Mouse (Mus musculus) hindbrain, embryonic 13.5 days (tissue): ENCODE data around the gene Tmem217. TPM values are rescaled to one million over a fixed set of nuclear protein-coding genes. Genes with fewer than 3 reads are reported as not detected.
A peak's percentile ranks its signal among the peaks of the same experiment; 100 is the strongest.
"Not testable (repeated sequence)": the region's sequence is repeated elsewhere in the genome, so short reads cannot be mapped to it uniquely, and the experiment has no call there.

ENCODE experiments used
- ATAC-seq: fragments of 200-750 bp; cut with Nextera tagmentation; 2 replicates; pipeline ENCODE4 v1.8.0; 2017; ENCODE audit warnings: moderate TSS enrichment; ENCODE audit not compliant: low FRiP score
- H3K27ac ChIP-seq: fragments of 300-500 bp; sonication (generic); 2 replicates; pipeline ENCODE4 v1.5.1; 2015; ENCODE audit warnings: inconsistent platforms, mild to moderate bottlenecking, moderate library complexity
- H3K27me3 ChIP-seq: fragments of 300-500 bp; sonication (generic); 2 replicates; pipeline ENCODE4 v1.6.1; 2015; ENCODE audit warnings: mild to moderate bottlenecking, inconsistent platforms
- H3K36me3 ChIP-seq: fragments of 300-500 bp; sonication (generic); 2 replicates; pipeline ENCODE4 v1.6.1; 2015; ENCODE audit warnings: mild to moderate bottlenecking, inconsistent platforms
- H3K4me1 ChIP-seq: fragments of 300-500 bp; sonication (generic); replicated peaks from 2 replicates; pipeline ENCODE4 v1.6.1; 2015; ENCODE audit warnings: inconsistent platforms
- H3K4me2 ChIP-seq: fragments of 300-500 bp; sonication (generic); 2 replicates; pipeline ENCODE4 v1.6.1; 2015; ENCODE audit warnings: inconsistent platforms, mild to moderate bottlenecking, moderate library complexity
- H3K4me3 ChIP-seq: fragments of 300-500 bp; sonication (generic); 2 replicates; pipeline ENCODE4 v1.5.1; 2015; ENCODE audit warnings: mild to moderate bottlenecking, inconsistent platforms
- H3K9ac ChIP-seq: fragments of 300-500 bp; sonication (generic); 2 replicates; pipeline ENCODE4 v1.6.1; 2015; ENCODE audit warnings: mild to moderate bottlenecking, inconsistent platforms
- H3K9me3 ChIP-seq: fragments of 300-500 bp; sonication (generic); 2 replicates; pipeline ENCODE4 v1.6.1; 2016; ENCODE audit warnings: inconsistent platforms
- WGBS: fragments of 180-500 bp; shearing (Covaris S2); methylation state at CpG from one replicate; pipeline ENCODE4 v1.1.7; 2015; 5-methylcytosine and 5-hydroxymethylcytosine counted together
- polyA plus RNA-seq: library from polyadenylated mRNA; unstranded; fragments of >200 nt; fragmentation: Nextera tagmentation; extraction: Ambion mirVana; gene quantifications from 2 replicates; pipeline ENCODE4 v1.2.1, GENCODE M21; 2015

The Tmem217 gene
- polyA plus RNA-seq, 1 experiment from 2014 or later, result 1.6 TPM

DNA sequence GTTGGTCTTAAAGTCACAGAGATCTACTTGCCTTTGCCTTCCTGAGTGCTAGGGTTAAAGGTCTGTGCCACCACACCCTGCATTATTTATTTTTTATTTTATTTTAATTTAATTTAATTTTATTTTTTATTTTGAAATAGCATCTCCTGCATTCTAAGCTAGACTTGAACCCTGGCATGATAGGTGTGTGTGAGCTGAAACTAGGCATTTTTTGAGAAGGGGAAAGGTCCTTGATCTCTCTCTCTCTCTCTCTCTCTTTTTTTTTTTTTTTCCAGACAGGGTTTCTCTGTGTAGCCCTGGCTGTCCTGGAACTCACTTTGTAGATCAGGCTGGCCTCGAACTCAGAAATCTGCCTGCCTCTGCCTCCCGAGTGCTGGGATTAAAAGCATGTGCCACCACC lies 53.2 kb downstream of the Tmem217 start:
- H3K4me2 ChIP-seq, H3K27me3 ChIP-seq, H3K4me3 ChIP-seq, H3K9me3 ChIP-seq, H3K4me1 ChIP-seq, H3K27ac ChIP-seq, H3K36me3 ChIP-seq, ATAC-seq, H3K9ac ChIP-seq: not testable (repeated sequence)
- 81% methylated on average over 2 of the region's 2 CpGs for WGBS

DNA sequence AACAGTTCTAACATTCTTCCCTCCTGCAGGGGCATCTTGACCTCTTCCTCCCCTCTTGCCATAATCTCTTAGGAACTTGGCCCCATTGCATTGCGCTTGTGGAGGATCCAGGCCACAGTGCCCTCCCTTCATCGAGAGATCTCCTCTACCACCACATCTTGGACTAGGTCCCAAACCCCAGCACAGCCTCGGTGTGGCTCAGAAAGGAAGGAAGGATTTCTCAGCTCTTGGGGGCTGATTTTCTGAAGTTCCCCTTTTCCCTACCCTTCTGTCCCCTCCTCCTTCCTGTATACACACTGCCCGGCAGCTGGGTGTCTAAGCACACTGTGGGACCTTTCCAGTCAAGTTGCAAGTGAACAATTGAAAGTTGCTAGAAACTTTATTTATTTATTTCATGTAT lies 54.2 kb downstream of the Tmem217 start:
- no peak overlapping the region for H3K4me3 ChIP-seq
- H3K4me2 ChIP-seq, result no peak overlapping the region
- peaks cover 11% of the 10 kb centered on the region for H3K36me3 ChIP-seq
- no peaks in the 10 kb centered on the region for H3K9me3 ChIP-seq
- 0 out of 2 replicates have a peak, but pooled peaks cover 4% of the 10 kb centered on the region for H3K27me3 ChIP-seq
- no peak overlapping the region for H3K9ac ChIP-seq
- peaks cover 17% of the 10 kb centered on the region for H3K4me1 ChIP-seq
- H3K27ac ChIP-seq, result no peak overlapping the region
- ATAC-seq, result no peak
- 70% methylated on average over 4 of the region's 4 CpGs for whole genome bisulfite sequencing

DNA sequence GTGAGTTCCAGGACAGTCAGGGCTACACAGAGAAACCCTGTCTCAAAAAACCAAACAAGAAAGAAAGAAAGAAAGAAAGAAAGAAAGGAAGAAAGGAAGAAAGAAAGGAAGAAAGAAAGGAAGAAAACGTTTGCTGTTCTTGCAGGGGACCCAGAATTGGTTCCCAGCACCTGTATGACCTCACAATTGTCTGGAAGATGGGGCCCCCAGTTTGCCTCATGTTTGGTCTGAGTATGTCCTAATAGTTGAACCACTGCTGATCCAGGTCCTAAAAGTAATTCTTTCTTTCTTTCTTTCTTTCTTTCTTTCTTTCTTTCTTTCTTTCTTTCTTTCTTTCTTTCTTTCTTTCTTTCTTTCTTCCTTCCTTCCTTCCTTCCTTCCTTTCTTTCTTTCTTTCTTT lies 54.7 kb downstream of the Tmem217 start:
- not testable (repeated sequence) for ATAC-seq
- H3K4me1 ChIP-seq, result peaks cover 19% of the 10 kb centered on the region

DNA sequence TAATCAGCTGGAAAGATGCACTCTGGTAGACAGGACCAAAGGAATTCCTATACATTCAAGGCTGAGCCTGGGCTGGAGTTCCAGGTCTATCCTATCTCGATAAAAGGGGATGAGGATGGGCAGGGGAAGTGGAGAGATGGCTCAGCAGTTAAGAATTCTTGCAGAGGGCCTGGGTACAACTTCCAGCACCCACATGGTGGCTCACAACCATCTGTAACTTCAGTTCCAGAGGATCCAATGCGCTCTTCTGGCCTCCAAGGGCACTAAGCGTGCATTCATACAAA lies 55.2 kb downstream of the Tmem217 start:
- no peaks in the 10 kb centered on the region for H3K9me3 ChIP-seq
- H3K36me3 ChIP-seq, result peaks cover 11% of the 10 kb centered on the region
- no peak overlapping the region for H3K27ac ChIP-seq
- no peak overlapping the region for H3K4me2 ChIP-seq
- H3K9ac ChIP-seq, result no peak overlapping the region
- no peaks in the 10 kb centered on the region for H3K27me3 ChIP-seq
- no peak overlapping the region for H3K4me3 ChIP-seq
- peaks cover 23% of the 10 kb centered on the region for H3K4me1 ChIP-seq
- ATAC-seq, result no peak
- WGBS, result 93% methylated on average over 3 of the region's 3 CpGs

More for the DNA sequence above, 54.7 kb downstream of the Tmem217 start:
- H3K27ac ChIP-seq, H3K27me3 ChIP-seq, H3K9ac ChIP-seq, H3K4me2 ChIP-seq, H3K4me3 ChIP-seq, H3K9me3 ChIP-seq: not testable (repeated sequence)
- WGBS, result 70% methylated on average over 1 of the region's 1 CpGs
- H3K36me3 ChIP-seq, result peaks cover 11% of the 10 kb centered on the region

DNA sequence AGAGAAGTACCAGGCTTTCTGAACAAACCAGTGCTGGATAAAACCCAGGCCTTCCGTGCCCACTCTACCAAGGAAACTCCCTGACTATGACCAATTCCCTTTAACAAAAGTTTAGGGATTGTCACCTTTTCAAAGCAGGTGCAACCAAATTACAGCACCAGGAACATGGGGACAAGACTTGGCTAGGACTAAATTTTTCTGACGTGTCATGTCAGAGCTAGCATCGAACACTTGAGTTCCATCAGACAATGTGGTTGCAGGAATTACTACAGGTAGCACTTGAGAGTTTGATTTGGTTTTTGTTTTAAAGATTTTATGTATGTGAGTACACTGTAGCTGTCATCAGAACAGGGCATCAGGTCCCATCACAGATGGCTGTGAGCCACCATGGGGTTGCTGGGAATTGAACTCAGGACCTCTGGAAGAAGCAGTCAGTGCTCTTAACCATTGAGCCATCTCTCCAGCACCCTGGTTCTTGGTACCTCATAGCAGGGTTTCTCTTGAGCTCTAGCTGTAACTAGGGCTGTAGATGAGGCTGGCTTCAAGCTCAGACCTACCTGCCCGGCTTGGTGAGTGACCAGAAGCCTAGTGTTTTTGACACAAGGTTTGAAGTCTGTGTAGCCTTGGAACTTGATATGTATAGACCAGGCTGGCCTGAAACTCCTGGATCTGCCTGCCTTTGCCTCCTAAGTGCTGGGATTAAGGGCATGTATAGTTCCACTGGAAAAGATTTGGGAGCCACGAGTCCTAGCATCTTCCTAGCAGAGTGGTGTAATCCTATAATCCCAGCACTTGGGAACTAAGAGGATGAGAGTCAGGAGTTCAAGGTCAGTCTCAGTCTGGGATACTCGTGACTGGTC lies 55.7 kb downstream of the Tmem217 start:
- Histone ChIP-seq H3K36me3 (peaks cover 11% of the 10 kb centered on the region), H3K27me3 (no peaks in the 10 kb centered on the region), H3K9ac (no peak overlapping the region), H3K4me1 (peaks cover 28% of the 10 kb centered on the region), H3K4me2 (no peak overlapping the region), H3K27ac (no peak overlapping the region; the same call in 1 of the 2 replicates), H3K4me3 (no peak overlapping the region), H3K9me3 (no peaks in the 10 kb centered on the region)
- 88% methylated on average over 6 of the region's 6 CpGs for WGBS
- no peak for ATAC-seq

DNA sequence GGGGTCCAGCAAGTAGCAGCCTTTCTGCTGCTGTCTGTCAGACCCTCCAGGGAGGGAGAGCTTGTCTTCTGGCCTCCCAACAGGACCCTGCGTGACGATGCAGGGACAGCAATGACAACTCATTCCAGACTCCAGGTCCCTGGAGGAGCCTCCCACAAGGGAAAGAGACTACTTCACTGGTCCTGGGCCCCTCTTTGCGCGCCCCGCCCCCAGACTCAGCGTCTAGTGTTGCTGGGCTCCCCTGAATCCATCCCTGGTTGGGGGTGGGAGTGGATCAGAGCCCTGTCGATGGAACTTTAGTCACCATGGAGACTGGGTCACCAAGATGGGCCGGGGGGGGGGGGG lies 57.5 kb downstream of the Tmem217 start:
- H3K4me1 ChIP-seq, result peaks cover 30% of the 10 kb centered on the region
- H3K27me3 ChIP-seq, result no peaks in the 10 kb centered on the region
- no peaks in the 10 kb centered on the region for H3K9me3 ChIP-seq
- H3K36me3 ChIP-seq, result peaks cover 11% of the 10 kb centered on the region
- H3K4me2 ChIP-seq, result no peak overlapping the region
- ATAC-seq, result no peak
- peak overlapping the region; percentile 35 for H3K9ac ChIP-seq
- WGBS, result 57% methylated on average over 8 of the region's 8 CpGs
- no peak overlapping the region for H3K4me3 ChIP-seq
- no peak overlapping the region for H3K27ac ChIP-seq

DNA sequence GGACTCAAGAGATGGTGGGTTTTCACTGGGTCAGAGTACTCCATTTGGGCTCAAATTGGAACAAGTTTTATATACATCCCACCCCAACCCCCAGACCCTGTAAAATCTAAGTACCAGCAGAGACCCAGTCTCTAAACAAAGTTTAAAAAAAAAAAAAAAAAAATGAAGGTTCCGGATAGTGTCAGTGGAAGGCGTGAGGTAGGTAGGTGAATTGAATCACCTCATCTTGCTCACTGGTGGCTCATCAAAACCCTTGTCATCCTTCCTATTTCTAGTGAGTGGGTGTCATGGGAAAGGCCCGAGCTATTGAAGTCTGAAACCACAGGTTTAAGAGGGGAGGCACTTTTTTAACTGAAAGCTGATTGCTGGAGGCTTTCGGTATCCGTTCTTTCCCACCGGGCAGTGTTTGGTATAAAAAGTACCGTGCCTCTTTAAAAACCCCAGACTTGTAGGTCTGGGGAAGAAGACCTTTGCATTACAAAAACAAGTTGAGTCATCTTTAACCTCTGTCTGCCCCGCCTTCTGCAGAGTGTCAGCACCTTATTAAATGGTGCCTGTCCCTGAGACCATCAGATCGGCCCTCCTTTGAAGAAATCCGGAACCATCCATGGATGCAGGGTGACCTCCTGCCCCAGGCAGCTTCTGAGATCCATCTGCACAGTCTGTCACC lies 58.0 kb downstream of the Tmem217 start:
- Histone ChIP-seq H3K27ac (no peak overlapping the region), H3K27me3 (no peaks in the 10 kb centered on the region), H3K9ac (peak overlapping the region; percentile 35), H3K4me1 (peaks cover 34% of the 10 kb centered on the region), H3K9me3 (no peaks in the 10 kb centered on the region), H3K36me3 (peaks cover 11% of the 10 kb centered on the region), H3K4me2 (no peak overlapping the region), H3K4me3 (no peak overlapping the region)
- no peak for ATAC-seq
- 56% methylated on average over 10 of the region's 10 CpGs for WGBS

DNA sequence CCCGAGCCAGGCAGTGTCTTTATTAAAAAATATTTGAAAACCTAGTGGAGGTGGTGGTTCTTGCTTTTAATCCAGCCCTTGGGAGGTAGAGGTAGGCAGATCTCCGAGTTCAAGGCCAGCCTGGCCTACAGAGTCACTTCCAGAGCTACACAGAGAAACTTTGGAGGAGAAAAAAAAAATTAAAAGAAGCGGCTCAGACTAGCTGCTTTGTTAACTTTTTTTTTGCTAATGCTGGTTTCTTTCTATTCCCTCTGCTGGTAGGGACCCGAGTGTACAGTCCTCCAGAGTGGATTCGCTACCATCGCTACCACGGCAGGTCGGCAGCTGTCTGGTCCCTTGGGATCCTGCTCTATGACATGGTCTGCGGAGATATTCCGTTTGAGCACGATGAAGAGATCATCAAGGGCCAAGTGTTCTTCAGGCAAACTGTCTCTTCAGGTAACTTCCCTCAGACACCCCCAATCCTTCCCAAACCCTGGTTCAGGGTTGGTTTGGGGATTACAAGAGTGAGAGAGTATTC lies 58.7 kb downstream of the Tmem217 start:
- Histone ChIP-seq H3K4me1 (peaks cover 41% of the 10 kb centered on the region), H3K27me3 (no peaks in the 10 kb centered on the region), H3K9me3 (no peaks in the 10 kb centered on the region), H3K4me3 (0 out of 2 replicates have a peak overlapping the region, but pooled peaks have one; percentile 70), H3K36me3 (peaks cover 11% of the 10 kb centered on the region), H3K9ac (no peak overlapping the region), H3K4me2 (peak overlapping the region; percentile 91), H3K27ac (no peak overlapping the region)
- WGBS, result 74% methylated on average over 11 of the region's 11 CpGs
- no peak for ATAC-seq

DNA sequence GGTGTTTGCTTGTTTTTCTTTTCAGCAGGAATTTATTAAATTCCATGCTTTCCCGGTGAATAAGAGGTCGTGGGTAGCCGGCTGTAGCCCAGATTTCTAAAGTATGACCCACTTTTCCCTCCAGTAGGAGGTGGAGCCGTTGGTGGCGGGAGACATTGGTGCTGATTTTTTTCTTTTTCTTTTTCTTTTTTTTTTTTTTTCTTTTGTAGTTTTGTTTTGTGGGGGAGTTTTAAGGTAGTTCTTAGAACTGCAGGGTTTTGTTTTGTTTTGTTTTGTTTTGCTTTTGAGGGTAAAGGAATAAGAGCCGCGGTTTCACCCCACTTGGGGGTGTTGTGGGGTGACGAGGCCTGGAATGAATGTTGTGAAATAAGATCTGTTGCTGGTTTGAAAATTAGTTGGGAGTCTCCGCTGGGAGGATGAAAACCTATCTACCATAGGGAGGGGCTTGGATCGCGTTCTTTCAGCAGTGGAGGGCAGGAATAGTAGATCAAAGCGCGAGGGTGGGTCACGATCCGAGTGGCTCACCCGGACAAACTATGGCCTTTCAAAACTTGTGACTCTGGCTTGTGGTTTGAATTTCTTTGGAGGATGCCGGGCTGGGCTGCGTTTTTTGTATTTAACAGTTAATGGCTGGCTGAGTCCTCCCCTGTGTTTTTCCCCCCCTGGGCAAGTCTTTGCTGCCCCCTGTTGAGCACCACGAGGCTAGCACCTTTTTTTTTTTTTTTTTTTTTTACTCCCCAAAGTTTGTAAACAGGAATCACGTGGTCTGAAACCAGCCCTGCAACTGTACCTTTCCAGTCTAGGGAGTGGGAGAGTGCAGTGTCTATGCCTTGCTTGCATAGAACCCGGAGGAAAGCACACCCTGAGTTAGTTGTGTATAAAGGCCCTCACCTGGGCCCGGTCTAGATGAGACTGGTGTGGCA lies 59.7 kb downstream of the Tmem217 start:
- Histone ChIP-seq H3K4me3 (peak overlapping the region; percentile 70), H3K4me1 (peaks cover 42% of the 10 kb centered on the region), H3K27ac (peak overlapping the region; percentile 96), H3K4me2 (peak overlapping the region; percentile 91), H3K36me3 (peaks cover 11% of the 10 kb centered on the region), H3K9ac (peak overlapping the region; percentile 94), H3K9me3 (no peaks in the 10 kb centered on the region), H3K27me3 (no peaks in the 10 kb centered on the region)
- 3% methylated on average over 22 of the region's 22 CpGs for WGBS
- no peak for ATAC-seq

DNA sequence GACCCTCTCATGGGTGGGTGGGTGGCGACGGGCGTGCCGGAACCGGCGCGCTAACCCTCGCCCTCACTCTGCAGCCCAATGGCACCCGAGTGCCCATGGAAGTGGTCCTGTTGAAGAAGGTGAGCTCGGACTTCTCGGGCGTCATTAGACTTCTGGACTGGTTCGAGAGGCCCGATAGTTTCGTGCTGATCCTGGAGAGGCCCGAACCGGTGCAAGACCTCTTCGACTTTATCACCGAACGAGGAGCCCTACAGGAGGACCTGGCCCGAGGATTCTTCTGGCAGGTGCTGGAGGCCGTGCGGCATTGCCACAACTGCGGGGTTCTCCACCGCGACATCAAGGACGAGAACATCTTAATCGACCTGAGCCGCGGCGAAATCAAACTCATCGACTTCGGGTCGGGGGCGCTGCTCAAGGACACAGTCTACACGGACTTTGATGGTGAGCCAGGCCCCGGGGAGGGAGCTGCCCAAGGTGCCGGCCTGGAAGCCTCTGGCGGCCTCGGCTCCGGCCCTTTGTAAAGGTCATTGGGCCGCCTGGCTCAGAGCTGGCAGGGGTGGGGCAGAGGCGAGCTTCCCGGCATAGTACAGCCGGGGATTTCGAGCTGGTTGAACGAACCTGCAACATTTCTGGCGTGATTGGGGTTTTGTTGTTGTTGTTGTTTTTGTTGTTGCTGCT lies 60.5 kb downstream of the Tmem217 start:
- H3K9ac ChIP-seq, result peak overlapping the region; percentile 94
- under 1% methylated on average over 47 of the region's 48 CpGs for WGBS
- H3K9me3 ChIP-seq, result no peaks in the 10 kb centered on the region
- ATAC-seq, result no peak; the same call in 1 of the 2 replicates
- H3K36me3 ChIP-seq, result peaks cover 11% of the 10 kb centered on the region
- no peaks in the 10 kb centered on the region for H3K27me3 ChIP-seq
- H3K4me1 ChIP-seq, result peaks cover 42% of the 10 kb centered on the region
- H3K4me2 ChIP-seq, result peak overlapping the region; percentile 91
- peak overlapping the region; percentile 70 for H3K4me3 ChIP-seq
- peak overlapping the region; percentile 96 for H3K27ac ChIP-seq

DNA sequence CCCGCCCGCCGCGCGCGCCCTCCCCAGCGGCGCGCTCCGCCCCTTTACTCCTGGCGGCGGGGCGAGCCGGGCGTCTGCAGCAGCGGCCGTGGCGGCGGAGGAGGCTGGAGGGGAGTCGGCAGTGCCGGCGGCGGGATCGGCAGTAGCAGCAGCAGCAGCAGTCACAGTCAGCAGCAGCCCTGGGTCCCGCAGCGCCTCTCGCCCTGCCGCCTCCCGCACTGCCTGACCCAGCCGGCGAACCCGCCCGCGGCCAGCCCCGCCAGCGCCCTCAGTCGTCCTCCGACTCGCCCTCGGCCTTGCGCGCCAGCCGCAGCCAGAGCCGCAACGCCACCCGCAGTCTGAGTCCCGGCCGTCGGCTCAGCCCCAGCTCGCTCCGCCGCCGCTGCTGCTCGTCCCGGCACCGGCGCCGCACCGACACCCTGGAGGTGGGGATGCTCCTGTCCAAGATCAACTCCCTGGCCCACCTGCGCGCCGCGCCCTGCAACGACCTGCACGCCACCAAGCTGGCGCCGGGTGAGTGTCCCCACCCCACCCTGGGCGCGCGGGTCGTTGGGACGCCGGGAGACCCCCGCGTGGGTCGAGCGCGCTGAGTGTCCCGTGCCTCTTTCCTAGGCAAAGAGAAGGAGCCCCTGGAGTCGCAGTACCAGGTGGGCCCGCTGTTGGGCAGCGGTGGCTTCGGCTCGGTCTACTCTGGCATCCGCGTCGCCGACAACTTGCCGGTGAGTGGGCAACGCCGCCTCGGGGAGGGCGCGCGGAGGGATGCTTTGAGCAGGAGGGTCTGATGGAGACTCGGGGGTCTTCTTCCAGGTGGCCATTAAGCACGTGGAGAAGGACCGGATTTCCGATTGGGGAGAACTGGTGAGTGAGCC lies 61.2 kb downstream of the Tmem217 start, which contains the start of gene Pim1:
Pim1 (plus strand) TSS at position 41 of the 869 bp plus-strand sequence.
- Histone ChIP-seq H3K9ac (peak within 1 kb of the TSS; percentile 94), H3K36me3 (peaks cover 11% of the 10 kb centered on the region), H3K4me3 (peak within 1 kb of the TSS; percentile 70), H3K27me3 (no peaks in the 10 kb centered on the region), H3K4me2 (peak within 1 kb of the TSS; percentile 91), H3K27ac (peak within 1 kb of the TSS; percentile 96), H3K4me1 (peaks cover 42% of the 10 kb centered on the region), H3K9me3 (no peaks in the 10 kb centered on the region)
- ATAC-seq, result peak; percentile 67
- under 1% methylated on average over 51 of the region's 99 CpGs for WGBS
